In the genomic region with DNA sequence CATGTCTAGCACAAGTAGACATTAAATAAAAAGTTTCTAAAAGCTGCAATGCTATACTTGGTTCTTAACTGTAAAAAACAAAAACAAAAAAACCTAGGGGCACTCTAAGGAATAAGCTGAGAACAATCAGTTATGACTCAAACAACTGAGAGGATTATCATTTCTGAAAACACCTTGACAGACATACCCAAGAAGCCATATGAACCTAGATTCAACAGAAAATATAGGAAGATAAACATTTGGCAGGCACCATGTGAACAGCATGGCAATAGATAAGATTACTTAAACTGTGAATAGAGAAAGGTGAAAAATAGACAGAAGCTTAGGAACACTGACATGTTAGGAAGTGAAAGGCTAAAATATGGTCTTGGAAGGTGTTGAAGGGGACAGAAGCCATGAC, we compare ENCODE assay signal across 21 mouse cellular contexts.
"Had no signal": no experiment of that assay in that cellular context is flagged by ENCODE, and none has a peak within 500 bp of the region (broad histone marks: within the 10 kb centered on the region; RNA-seq: fewer than 3 reads in every experiment).

No protein-coding gene starts in this region.

- H3K27ac ChIP-seq: kidney, postnatal 0 days; limb, embryonic 12.5 days; limb, embryonic 15.5 days; lung, embryonic 15.5 days; midbrain, embryonic 13.5 days; neural tube, embryonic 13.5 days; stomach, embryonic 15.5 days had no signal

- H3K27me3 ChIP-seq: limb, embryonic 12.5 days; limb, embryonic 15.5 days; lung, embryonic 15.5 days; midbrain, embryonic 13.5 days; neural tube, embryonic 13.5 days; stomach, embryonic 15.5 days had no signal

- H3K4me1 ChIP-seq: limb, embryonic 12.5 days; limb, embryonic 15.5 days; lung, embryonic 15.5 days; midbrain, embryonic 13.5 days; neural tube, embryonic 13.5 days; stomach, embryonic 15.5 days had no signal

- H3K4me3 ChIP-seq: limb, embryonic 12.5 days; limb, embryonic 15.5 days; lung, embryonic 15.5 days; midbrain, embryonic 13.5 days; myocyte; neural tube, embryonic 13.5 days; stomach, embryonic 15.5 days had no signal

- H3K9ac ChIP-seq: limb, embryonic 12.5 days; limb, embryonic 15.5 days; lung, embryonic 15.5 days; midbrain, embryonic 13.5 days; neural tube, embryonic 13.5 days; stomach, embryonic 15.5 days had no signal

- ATAC-seq: inflammation-experienced regulatory T-cells, adult 6 months; intestine, postnatal 0 days; midbrain, embryonic 13.5 days; midbrain, embryonic 16.5 days had no signal

- H3K4me2 ChIP-seq: limb, embryonic 12.5 days; limb, embryonic 15.5 days; lung, embryonic 15.5 days; midbrain, embryonic 13.5 days; neural tube, embryonic 13.5 days; stomach, embryonic 15.5 days had no signal

- H3K36me3 ChIP-seq: limb, embryonic 12.5 days; limb, embryonic 15.5 days; lung, embryonic 15.5 days; midbrain, embryonic 13.5 days; stomach, embryonic 15.5 days had no signal

- H3K9me3 ChIP-seq: limb, embryonic 12.5 days; limb, embryonic 15.5 days; lung, embryonic 15.5 days; midbrain, embryonic 13.5 days; neural tube, embryonic 13.5 days; stomach, embryonic 15.5 days had no signal

- DNase-seq: kidney, adult 2 months; kidney, postnatal 36 days; left cerebral cortex, postnatal 4 days; lung, adult 18-20 months; lung, postnatal 10 days; lung, postnatal 36 days; retina, postnatal 1 day; right cerebral cortex, postnatal 25 days; spleen, adult 18-20 months; thymus, postnatal 25 days had no signal
